Mouse (Mus musculus) intestine, postnatal 0 days (tissue): ENCODE results near the gene Mybbp1a. TPM values are rescaled to one million over a fixed set of nuclear protein-coding genes. Genes with fewer than 3 reads are reported as not detected.

Source experiments
- ATAC-seq: fragments of 200-750 bp; cut with Nextera tagmentation; 2 replicates; pipeline ENCODE4 v1.8.0; 2017; ENCODE audit warnings: mild to moderate bottlenecking, moderate TSS enrichment, moderate library complexity
- H3K27ac ChIP-seq: fragments of 300-500 bp; sonication (generic); 2 replicates; pipeline ENCODE4 v1.5.1; 2014; ENCODE audit warnings: mild to moderate bottlenecking, low read depth, low read length, moderate library complexity
- H3K27me3 ChIP-seq: fragments of 300-500 bp; sonication (generic); replicated peaks from 2 replicates; pipeline ENCODE4 v1.6.1; 2014; ENCODE audit warnings: low read length, mixed read lengths; ENCODE audit not compliant: control insufficient read depth, insufficient read depth
- H3K36me3 ChIP-seq: fragments of 300-500 bp; sonication (generic); 2 replicates; pipeline ENCODE4 v1.6.1; 2014; ENCODE audit warnings: mild to moderate bottlenecking, moderate library complexity; ENCODE audit not compliant: control insufficient read depth, insufficient read depth
- H3K4me1 ChIP-seq: fragments of 300-500 bp; sonication (generic); replicated peaks from 2 replicates; pipeline ENCODE4 v1.6.1; 2014; ENCODE audit warnings: antibody characterized with exemption, low read length, mixed read lengths; ENCODE audit not compliant: control insufficient read depth, insufficient read depth
- H3K4me2 ChIP-seq: fragments of 300-500 bp; sonication (generic); replicated peaks from 2 replicates; pipeline ENCODE4 v1.6.1; 2014; ENCODE audit warnings: low read depth, mild to moderate bottlenecking, moderate library complexity
- H3K4me3 ChIP-seq: fragments of 300-500 bp; sonication (generic); 2 replicates; pipeline ENCODE4 v1.5.1; 2014; ENCODE audit warnings: low read depth, low read length
- H3K9ac ChIP-seq: fragments of 300-500 bp; sonication (generic); 2 replicates; pipeline ENCODE4 v1.6.1; 2014; ENCODE audit warnings: mild to moderate bottlenecking, low read depth, low read length
- H3K9me3 ChIP-seq: fragments of 300-500 bp; sonication (generic); 2 replicates; pipeline ENCODE4 v1.6.1; 2016; ENCODE audit warnings: mixed run types; ENCODE audit not compliant: control insufficient read depth
- CTCF ChIP-seq: sonication (generic); IDR thresholded peaks from 2 replicates; pipeline ENCODE4 v1.5.1; 2016; ENCODE audit warnings: low read depth, mild to moderate bottlenecking, control low read depth, antibody characterized with exemption, moderate library complexity
- WGBS: fragments of 180-500 bp; shearing (Covaris S2); extraction: QIAGEN DNeasy Blood & Tissue Kit; methylation state at CpG from one replicate; pipeline ENCODE4 v1.1.7; 2014; 5-methylcytosine and 5-hydroxymethylcytosine counted together
- polyA plus RNA-seq: library from polyadenylated mRNA; unstranded; fragments of >200 nt; fragmentation: Nextera tagmentation; extraction: Ambion mirVana; gene quantifications from 2 replicates; pipeline ENCODE4 v1.2.1, GENCODE M21; 2015

Mybbp1a gene
- polyA plus RNA-seq, 1 experiment from 2014 or later: 40.7 TPM

DNA sequence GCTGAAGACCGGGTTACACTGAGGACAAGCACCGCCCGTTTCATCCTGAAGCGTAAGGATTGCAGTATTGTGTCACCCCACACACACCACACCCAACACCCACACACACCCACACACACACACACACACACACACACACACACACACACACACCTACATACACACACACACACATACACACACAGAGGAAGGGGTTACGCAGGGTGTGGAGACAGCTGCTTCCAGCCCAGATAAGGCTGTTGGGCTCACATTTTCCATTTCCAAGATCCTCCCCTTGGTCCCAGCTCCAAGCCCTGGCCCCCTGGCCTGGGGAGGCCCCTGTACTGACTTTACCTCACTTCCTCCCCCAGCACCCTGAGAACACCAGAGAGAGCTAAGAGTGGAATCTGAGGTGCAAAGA, 24.5 kb upstream of the Mybbp1a start:
- no peak overlapping the region for H3K4me3 ChIP-seq
- no peak for ATAC-seq
- no peak overlapping the region for H3K4me2 ChIP-seq
- H3K9me3 ChIP-seq: no peaks in the 10 kb centered on the region
- no peaks in the 10 kb centered on the region for H3K36me3 ChIP-seq
- H3K4me1 ChIP-seq: no peaks in the 10 kb centered on the region
- no peak overlapping the region for H3K27ac ChIP-seq
- H3K9ac ChIP-seq: no peak overlapping the region
- H3K27me3 ChIP-seq: no peaks in the 10 kb centered on the region
- TF ChIP-seq CTCF: no peak
- WGBS: 71% methylated on average over 5 of the region's 5 CpGs

DNA sequence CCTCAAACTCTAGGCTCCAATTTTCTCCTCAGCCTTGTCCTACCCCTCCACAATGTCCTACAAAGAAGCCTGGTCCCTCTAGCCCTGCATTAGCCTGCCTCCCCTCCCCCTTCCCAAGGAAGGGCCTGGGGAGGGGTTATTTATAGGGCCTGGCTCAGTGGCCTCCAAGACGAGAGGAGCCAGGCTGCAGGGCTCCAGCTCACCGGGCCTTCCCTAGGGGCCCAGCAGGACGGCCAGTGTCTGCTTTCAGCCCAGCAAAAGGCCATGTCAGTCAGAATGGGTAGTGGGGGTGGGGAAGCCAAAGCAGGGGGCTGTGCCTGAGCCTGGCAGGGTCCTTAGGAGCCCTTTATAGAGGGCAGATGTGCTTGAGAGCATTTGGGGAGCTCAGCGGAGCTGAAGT, 23.8 kb upstream of the Mybbp1a start:
- H3K36me3 ChIP-seq: no peaks in the 10 kb centered on the region
- H3K4me3 ChIP-seq: no peak overlapping the region
- no peak overlapping the region for H3K4me2 ChIP-seq
- H3K27me3 ChIP-seq: no peaks in the 10 kb centered on the region
- no peaks in the 10 kb centered on the region for H3K4me1 ChIP-seq
- H3K9me3 ChIP-seq: no peaks in the 10 kb centered on the region
- TF ChIP-seq CTCF: no peak
- ATAC-seq: no peak
- no peak overlapping the region for H3K27ac ChIP-seq
- 60% methylated on average over 4 of the region's 4 CpGs for WGBS
- H3K9ac ChIP-seq: no peak overlapping the region

DNA sequence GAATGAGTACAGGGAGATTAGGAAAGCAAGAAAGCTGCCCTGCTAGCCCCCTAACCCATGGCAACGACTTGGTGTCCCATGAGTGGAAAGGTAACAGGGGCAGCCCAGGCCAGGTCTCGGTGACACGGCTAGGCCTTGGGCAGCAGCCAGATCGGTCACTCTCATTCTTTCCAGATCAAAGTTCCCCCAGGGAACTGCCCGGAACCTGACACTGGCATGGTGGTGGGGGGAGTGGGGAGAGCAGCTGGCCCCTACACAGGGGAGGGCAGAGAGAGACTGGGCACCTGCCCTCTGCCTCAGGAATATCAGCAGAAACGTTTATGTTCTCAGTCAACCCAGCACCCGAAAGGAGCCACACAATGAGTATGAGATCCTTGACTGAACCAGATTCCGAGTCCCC, 22.9 kb upstream of the Mybbp1a start:
- Histone ChIP-seq H3K27ac (no peak overlapping the region), H3K9me3 (no peaks in the 10 kb centered on the region), H3K36me3 (no peaks in the 10 kb centered on the region), H3K4me1 (no peaks in the 10 kb centered on the region), H3K4me3 (no peak overlapping the region), H3K9ac (no peak overlapping the region), H3K27me3 (no peaks in the 10 kb centered on the region), H3K4me2 (no peak overlapping the region)
- ATAC-seq: no peak
- 69% methylated on average over 8 of the region's 8 CpGs for WGBS
- TF ChIP-seq CTCF: no peak

DNA sequence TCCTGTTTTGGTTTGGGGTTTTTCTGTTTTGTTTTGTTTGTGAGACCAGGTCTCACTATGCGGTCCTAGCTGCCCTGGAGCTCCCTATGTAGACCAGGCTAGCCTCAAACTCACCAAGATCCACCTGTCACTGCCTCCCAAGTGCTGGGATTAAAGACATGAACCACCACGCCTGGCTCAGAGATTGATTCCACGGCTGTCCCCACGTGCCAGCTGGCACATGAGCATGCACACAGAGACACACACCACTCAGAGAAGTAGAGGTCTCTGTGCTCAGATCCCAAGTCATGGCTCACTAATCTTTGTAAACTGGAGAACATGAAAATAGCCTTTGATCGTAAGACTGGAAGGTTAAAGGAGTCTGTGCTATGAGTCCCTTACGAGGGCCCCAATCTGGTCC, 22.1 kb upstream of the Mybbp1a start:
- WGBS: 86% methylated on average over 6 of the region's 6 CpGs
- no peaks in the 10 kb centered on the region for H3K9me3 ChIP-seq
- ATAC-seq: no peak
- no peak overlapping the region for H3K4me2 ChIP-seq
- H3K27ac ChIP-seq: no peak overlapping the region
- H3K36me3 ChIP-seq: no peaks in the 10 kb centered on the region
- H3K4me1 ChIP-seq: no peaks in the 10 kb centered on the region
- no peak overlapping the region for H3K4me3 ChIP-seq
- TF ChIP-seq CTCF: no peak
- H3K27me3 ChIP-seq: no peaks in the 10 kb centered on the region
- no peak overlapping the region for H3K9ac ChIP-seq

DNA sequence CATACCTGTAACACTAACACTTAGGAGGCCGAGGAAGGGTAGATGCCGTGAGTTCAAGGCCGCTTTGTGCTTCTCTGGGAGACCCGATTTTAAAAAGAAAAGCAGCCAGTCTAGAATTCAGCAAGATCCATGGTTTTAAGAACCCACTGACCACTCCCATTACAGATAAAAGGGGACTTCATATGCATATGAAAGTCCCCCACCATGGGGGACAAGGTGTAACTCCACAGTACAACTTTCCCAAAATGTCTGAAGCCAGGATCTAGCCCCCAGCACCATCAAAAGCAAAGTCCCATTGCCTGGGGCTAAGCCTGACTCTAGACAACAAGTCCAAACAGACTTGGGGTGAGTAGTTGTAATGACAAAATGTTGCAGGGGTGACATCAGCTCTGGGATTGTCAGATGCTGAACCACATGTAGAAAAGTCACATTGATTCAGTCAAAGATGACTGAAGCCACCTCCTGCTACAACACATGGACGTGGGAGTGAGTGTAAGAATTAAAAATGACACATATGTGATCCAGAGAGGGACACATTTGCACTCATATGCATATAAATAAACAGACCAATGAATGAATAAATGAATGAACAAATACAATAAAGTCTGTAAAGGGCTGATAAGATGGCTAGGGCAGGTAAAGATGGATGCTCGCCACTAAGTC, 20.6 kb upstream of the Mybbp1a start:
- H3K9me3 ChIP-seq: no peaks in the 10 kb centered on the region
- no peaks in the 10 kb centered on the region for H3K4me1 ChIP-seq
- H3K9ac ChIP-seq: no peak overlapping the region
- ATAC-seq: no peak
- no peaks in the 10 kb centered on the region for H3K27me3 ChIP-seq
- H3K4me3 ChIP-seq: no peak overlapping the region
- 85% methylated on average over 6 of the region's 6 CpGs for WGBS
- no peak overlapping the region for H3K4me2 ChIP-seq
- no peaks in the 10 kb centered on the region for H3K36me3 ChIP-seq
- H3K27ac ChIP-seq: no peak overlapping the region
- no peak for TF ChIP-seq CTCF

DNA sequence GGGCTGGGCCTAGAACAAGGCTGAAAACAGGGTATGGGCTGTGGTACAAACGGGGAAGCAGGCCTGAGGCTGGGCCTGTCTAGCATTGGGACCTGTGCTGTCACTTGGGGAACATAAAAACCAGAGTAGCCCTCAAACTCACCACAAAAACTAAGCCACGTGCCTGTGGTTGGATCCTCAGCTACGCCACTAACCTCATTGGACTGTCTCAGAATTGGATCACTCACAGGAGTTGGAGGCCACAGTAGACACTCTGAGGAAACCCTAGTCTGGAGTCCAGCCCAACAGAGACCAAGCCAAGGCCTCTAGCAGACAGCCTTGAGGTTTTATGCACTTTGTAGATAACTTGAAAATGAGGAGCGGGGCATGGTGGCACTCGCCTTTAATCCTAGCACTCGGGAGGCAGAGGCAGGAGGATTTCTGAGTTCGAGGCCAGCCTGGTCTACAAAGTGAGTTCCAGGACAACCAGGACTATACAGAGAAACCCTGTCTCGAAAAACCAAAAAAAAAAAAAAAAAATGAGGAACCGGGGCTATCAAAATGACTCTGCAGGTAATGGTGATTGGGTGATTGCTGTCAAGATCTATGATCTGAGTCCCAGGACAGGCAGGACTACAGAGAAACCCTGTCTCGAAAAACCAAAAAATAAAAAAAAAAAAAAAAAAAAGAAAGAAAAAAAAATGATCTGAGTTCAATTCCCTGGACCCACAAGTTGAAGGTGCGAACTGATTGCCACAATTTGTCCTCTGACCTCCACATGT, 19.5 kb upstream of the Mybbp1a start:
- Histone ChIP-seq H3K4me3 (no peak overlapping the region), H3K27me3 (no peaks in the 10 kb centered on the region), H3K9ac (no peak overlapping the region), H3K4me1 (no peaks in the 10 kb centered on the region), H3K27ac (no peak overlapping the region), H3K4me2 (no peak overlapping the region), H3K36me3 (no peaks in the 10 kb centered on the region), H3K9me3 (no peaks in the 10 kb centered on the region)
- no peak for TF ChIP-seq CTCF
- 90% methylated on average over 11 of the region's 11 CpGs for WGBS
- ATAC-seq: no peak
